Mouse (Mus musculus): ENCODE results near the gene Hsd17b7.
"Not testable (repeated sequence)": the region's sequence is repeated elsewhere in the genome, so short reads cannot be mapped to it uniquely, and the experiment has no call there.

The Hsd17b7 gene

DNA sequence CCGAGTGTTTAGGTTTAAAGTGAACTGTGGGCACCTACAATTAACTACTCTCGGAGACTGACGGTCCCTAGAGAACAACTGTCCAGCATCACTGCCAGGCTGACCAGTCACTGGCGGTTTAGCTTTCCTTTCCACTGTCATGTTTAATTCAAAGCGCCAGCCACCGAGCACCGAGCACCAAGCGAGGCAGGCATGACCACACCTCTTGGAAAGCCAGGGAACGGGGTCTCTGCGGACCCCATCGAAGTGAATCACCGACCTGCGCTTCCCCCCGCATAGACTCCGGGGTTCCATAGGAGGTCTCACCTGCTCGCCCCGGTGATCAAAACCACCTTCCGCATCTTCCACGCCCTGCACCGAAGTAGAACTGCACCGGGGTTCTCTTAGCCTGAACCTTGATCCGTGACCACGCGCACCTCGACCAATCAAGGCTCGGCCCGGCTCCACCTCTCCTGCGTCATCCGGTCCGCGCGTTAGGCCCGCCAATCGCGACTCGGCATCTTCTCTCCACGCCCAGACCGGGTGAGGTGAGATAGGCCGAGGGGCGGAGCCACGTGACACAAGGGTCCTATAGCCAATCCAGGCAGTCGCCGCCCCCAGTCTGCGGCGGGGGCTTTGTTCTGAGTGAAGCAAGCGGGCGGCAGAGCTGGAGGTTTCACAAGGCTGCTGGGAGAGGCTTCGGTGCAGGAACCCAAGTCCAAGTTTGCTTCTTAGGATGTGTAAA, at the start of gene Hsd17b7:
Hsd17b7 (minus strand) TSS at position 450 of the 724 bp plus-strand sequence.
- in situ Hi-C loops (cut with MboI, MseI), result loop anchor here (25.0 kb wide), 1 partner anchor 1918 kb away; the partner anchor contains the start of gene Gm10521

DNA sequence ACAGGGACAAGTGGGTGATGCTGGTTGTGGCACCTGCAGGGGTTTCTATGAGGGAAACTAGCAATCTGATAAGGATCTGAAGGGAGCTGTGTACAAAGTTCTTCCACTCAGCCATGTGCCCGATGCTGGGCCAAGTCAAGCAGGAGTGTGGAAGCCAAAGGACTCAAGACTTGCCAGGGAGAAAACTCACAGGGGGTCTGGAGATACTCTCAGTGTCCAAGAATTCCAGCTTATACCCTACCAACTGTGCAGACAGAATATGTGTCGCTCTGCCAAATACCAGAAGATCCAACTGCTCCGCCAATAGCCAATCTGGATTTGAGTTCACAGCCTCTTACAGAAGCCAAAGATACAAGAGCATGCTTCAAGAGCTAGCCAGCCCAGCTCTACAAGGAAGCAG, 45.7 kb upstream of the Hsd17b7 start:
- in situ Hi-C loops (cut with MboI, MseI), result no loop called here

DNA sequence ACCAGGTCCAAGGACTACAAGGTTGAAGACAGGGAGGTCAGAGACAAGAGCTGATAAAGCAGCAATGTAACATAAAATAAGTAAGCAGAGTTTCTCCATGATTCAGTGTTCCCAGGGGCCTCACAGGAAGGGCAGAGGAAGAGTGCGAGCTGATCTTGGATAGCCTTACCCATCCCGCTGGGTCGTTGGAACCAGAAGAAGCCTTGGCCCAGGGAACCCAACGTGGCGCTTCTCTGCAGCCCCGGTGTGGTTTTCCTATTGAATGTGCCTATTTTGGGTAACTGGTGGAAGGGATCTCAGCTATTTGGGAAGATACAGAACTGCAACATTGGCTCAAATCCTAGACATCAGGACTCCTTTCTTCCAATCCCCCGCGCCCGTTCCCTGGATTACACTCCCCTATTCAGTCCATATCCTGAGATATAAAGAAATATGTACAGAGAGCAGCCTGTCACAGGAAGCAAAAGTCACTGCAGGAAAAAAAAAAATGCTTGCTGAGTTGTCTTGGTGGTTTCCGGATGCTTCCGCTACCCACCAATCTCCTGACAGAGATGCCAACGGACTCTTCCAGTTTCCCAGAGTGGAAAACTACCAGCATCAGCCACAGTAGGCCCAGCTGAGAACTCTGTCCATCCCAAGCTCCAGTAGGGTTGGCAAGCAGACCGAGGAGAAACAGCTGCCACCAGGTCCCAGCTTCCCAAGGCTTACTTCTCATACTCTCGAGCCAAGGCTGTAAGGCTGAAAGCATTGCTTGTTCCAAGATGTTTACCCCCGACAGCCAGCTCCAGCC, 41.9 kb upstream of the Hsd17b7 start:
- in situ Hi-C loops (cut with MboI, MseI), result no loop called here

DNA sequence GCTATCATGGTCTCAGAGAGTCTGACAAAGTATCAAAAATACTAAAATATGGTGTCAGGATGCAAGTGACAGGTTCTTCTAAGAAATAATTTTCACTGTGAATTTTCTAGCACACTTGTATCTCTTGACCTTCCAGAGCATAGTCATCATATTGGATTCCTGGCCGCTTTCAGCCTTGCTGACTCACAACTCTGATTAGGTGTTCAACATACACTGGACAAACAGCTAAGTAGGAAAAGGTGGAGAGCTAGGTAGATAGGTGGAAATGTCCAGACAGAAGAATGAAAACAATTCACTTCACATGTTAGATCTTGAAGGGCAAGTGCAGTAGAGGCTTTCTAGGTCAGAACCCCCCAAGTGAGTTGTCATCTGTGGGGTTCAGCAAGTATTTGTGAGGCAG, 40.3 kb upstream of the Hsd17b7 start:
- in situ Hi-C loops (cut with MboI, MseI), result no loop called here

DNA sequence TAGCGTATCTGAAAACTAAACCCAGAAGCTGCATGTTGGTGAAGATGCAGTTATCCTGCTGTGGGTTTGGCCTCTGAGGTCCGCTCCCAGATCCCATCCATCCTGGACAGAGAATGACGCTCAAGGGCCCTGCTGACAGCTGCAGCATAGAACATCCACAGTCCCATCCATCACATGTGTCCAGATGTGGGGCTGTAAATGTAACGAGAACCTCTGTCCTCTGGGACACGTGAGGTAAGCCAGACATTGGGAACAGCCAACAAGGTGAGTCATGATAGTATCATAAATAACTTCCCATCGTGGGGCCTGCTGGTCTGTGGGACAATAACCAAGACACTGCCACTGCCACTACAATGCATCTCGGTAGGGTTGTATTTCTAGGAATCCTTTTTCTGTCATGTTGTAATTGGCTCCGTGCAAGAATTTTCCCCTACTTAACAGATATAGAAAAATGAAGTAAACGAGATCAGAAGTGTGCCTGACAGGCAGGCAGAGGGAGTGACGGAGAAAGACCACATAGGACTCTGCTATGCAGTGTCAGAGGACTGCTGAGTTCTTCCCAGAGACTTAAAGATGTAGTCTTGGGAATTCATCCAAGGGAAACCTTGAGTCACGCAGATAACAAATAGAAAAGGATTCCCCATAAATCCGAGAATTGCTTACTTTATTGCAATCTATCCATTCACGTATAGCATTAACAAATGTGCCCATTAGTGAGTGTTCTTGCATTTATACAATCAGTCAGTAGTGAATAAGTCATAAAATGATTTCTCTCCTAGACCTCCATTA, 39.6 kb upstream of the Hsd17b7 start:
- in situ Hi-C loops (cut with MboI, MseI), result no loop called here

DNA sequence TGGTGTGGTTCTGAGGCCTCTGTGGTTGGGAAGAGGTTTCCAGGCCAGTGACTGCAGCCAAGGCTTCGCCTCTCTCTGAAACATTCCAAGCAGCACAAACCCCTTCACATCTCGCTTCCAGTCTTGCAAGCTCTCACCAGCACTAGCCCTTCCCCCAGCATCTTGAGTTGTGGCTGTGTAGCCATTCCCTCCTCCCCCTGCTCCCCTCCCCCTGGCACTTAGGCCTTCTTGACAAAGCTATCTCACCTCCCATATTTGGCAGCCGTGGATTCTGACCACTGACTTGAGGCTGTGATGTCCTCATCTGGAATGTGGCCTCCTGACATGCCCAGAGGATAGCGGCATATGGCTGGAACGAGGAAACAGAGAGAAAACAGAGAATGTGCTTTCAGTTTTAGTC, 37.5 kb upstream of the Hsd17b7 start:
- in situ Hi-C loops (cut with MboI, MseI), result no loop called here

DNA sequence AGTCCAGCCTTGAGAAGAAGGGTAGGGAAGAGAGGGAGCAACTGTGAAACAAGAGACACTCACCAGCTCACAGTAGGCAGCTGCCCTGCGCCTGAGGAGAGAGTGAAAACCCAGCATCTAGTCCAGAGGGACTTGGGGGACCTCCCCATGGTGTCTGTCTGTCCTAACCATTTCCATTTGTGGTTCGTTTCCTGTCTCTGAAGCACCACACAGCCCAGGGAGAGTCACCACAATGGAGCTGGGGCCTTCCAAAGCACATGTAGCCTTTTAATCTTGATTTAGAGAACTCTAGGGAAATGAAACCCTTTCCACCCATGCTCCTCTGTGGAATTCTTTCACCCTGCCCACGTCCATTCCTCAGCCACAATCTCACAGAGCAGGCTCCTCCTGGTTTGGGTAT, 36.3 kb upstream of the Hsd17b7 start:
- in situ Hi-C loops (cut with MboI, MseI), result no loop called here

DNA sequence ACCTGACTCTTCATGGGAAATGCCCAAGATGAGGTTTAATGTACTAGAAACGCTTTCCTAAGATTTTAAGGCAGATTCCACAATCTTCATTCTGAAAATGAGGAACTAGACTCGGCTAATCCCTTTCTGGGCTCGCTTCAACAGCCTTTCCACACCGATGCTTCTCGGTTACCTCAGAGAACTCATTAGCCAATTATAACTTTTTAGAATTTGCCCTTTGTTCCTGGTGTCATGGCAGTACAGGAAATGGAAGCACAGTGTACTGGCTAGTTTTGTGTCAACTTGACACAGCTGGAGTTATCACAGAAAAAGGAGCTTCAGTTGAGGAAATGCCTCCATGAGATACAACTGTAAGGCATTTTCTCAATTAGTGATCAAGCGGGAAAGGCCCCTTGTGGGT, 24.9 kb upstream of the Hsd17b7 start:
- in situ Hi-C loops (cut with MboI, MseI), result not testable (repeated sequence)

DNA sequence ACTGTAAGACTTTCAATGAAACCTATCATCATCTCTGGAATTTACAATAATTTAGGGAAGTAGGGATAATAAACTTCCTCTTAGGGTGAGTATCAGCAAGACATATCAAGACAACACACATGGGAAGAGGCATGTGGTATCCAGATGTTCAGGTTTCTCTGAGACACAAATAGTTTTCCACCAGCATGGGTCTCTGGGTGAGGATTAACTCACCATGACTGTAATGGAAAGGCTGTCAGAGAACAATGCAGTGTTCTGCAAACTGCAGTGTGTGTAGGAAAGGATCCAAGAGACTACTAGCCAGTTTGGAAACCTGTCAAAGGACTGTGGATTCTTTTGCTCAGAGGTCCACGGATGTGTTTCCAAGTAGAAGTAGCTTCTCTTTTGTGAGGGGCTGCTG, 17.1 kb upstream of the Hsd17b7 start:
- in situ Hi-C loops (cut with MboI, MseI), result no loop called here

DNA sequence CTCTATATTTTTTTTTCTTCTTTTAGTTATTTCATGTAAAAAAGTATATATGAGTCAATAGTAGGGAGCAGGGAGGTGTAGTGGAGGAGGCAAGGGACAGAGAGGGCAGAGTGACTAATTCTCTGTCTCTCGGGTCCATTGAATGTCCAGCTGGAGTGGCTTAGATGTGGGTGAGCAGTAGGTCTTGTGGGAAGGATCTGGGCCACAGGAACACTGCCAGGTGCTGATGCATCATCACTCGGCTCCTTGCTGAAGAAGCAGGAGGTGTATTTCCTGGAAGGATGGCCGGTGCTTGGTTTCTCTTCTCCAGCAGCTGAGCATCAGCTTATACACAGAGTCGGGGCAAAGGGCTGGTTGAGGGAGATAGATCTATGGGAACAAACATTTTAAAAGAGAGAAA, 8.6 kb upstream of the Hsd17b7 start:
- in situ Hi-C loops (cut with MboI, MseI), result loop anchor here (10.0 kb wide), 1 partner anchor 187 kb away; no protein-coding TSS in a partner anchor

DNA sequence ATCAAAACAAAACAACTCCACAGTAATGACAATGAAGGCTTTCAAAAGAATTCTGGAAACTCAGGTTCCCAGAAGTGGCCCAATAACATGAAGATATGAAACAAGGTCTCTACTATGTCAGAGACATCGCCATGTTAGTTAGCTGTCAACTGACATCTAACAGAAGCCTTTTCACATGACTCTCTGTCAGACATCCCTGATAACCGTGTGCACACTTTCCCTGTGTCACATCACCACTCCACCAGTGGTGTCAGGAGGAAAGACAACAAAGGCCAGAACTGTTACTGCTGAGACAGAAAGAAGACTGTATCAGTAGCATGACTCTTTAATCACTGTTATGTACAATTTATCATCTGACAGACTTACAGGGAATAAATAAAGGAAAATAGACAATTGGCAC, 3.0 kb upstream of the Hsd17b7 start:
- in situ Hi-C loops (cut with MboI, MseI), result loop anchor here (10.0 to 25.0 kb wide), 2 partner anchors 193 to 1915 kb away; partner anchors contain the start of gene Gm10521

DNA sequence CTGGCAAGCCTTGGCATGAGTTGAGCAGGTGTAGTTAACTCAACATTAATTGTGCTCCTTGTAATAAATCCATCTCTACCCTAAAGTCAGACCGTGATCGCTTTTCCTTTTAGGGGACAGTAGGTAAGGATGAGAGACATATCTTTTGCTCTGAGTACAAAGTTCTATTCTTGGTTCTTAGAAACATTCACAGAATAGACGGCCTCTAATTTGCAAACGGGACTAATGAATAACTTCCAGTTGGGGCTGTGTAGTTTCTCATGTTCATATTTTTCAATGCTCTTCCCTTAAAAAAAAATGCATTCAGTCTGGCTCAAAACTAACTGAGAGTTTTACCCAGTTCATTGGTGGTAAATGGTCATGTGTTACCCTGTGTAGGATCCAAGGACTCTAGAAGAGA, 1.9 kb upstream of the Hsd17b7 start:
- in situ Hi-C loops (cut with MboI, MseI), result loop anchor here (10.0 to 25.0 kb wide), 2 partner anchors 194 to 1916 kb away; partner anchors contain the start of gene Gm10521

DNA sequence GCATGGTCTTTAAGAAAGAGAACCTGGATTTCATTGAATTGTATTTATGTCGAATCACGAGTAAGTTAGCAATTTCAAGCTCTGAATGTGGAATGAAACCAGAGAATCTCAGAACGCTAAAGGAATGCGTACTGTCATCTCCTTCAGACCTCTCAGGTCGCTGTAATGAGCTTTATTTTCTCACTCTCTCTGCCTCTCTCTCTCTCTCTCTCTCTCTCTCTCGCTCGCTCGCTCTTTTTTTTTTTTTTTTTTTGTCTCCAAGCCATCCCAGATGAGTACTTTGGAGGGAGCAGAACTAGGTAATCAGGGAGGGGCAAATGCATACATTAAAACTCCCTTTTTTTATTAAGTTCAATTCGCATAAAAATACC, 460 bp upstream of the Hsd17b7 start:
- in situ Hi-C loops (cut with MboI, MseI), result loop anchor here (25.0 kb wide), 1 partner anchor 1918 kb away; the partner anchor contains the start of gene Gm10521

DNA sequence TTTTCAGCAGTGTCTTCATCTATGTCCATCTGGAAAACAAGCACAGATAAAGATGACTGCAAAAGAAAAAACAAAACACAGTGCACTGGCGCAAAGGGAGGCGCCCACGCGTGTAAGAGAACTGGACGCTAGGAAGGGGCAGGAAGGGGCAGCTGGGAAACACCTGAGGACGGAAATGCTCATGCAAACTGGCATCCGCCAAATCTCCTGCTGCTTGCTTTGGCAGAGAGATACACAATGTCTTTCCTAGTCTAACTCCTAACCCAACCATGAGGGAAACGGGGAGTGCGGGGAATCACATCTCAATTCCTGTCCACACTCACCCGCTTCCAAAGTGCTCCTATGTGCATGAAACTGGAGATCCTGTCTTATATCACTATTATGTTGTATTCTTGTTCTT, 15.9 kb downstream of the Hsd17b7 start:
- in situ Hi-C loops (cut with MboI, MseI), result loop anchor here (25.0 kb wide), 1 partner anchor 1934 kb away; the partner anchor contains the start of gene Gm10521

DNA sequence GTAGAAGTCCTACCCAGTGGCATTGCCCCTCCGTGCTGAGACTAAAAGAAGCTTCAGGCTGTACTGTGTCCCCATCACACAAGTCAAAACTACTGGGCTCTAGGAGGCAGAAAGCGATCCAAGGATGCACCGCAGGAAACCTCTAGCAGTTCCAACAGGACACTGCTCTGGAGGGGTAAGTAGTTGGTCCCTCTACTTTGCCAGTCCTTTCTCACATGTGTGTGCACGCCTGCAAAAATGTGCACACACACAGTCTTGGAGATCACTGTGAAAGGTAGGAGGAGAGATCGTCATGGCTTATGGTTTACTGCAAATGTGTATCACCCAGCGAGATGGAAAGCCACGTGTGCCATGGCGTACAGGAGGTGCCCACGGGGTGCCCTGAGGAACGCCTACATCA, 16.4 kb downstream of the Hsd17b7 start:
- in situ Hi-C loops (cut with MboI, MseI), result loop anchor here (25.0 kb wide), 1 partner anchor 1935 kb away; the partner anchor contains the start of gene Gm10521

DNA sequence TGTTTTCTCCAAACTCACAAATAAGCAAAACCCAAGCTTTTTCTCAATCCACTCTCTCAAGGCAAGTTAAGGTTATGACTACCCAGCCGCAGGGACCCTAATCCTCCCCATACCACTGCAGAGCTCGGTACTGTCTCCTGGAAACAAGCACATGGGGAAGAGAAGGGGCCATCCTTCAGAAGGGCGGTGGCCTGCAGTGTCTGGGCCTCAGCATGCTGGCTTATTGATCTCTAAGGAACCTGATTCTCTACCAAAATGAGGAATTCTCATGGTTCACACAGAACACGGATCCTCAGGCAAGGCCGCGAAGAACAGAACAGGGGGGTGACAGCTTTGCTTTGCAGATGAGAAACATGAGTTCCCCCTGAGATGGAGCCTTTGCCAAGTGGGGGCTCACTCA, 17.5 kb downstream of the Hsd17b7 start:
- in situ Hi-C loops (cut with MboI, MseI), result loop anchor here (25.0 kb wide), 1 partner anchor 1936 kb away; the partner anchor contains the start of gene Gm10521

DNA sequence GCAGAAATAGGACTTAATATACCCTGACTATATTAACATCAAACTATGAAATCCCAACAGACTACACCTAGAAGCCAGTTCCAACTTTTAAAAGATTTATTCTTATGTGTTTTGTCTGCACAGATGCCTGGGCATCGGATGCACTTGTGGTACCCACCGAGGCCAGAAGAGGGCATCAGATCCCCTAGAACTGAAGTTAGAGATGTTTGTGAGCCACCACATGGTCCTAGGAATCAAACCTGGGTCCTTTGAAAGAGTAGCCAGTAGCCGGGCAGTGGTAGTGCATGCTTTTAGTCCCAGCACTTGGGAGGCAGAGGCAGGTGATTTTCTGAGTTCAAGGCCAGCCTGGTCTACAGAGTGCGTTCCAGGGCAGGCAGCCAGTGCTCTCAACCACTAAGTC, 18.4 kb downstream of the Hsd17b7 start:
- in situ Hi-C loops (cut with MboI, MseI), result loop anchor here (25.0 kb wide), 1 partner anchor 1937 kb away; the partner anchor contains the start of gene Gm10521

DNA sequence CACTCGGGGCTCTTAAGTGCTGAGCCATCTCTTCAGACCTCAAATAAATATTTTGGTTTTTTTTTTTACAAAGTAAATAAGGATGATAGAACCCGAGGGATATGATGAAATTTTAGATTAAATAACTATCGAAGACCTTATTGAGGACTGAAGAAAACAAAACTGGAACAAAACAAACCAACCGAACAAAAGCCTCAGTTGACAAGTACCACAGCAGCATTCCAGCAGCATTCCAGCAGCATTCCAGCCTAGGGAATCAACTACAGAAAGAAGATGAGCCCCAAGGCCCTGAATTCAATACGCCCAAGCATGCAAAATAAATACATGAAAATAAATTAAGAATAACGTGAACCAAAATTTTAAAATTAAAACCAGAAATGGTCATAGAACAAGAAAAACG, 19.1 kb downstream of the Hsd17b7 start:
- in situ Hi-C loops (cut with MboI, MseI), result loop anchor here (5.0 to 25.0 kb wide), 2 partner anchors 187 to 1937 kb away; partner anchors contain the start of gene Gm10521

DNA sequence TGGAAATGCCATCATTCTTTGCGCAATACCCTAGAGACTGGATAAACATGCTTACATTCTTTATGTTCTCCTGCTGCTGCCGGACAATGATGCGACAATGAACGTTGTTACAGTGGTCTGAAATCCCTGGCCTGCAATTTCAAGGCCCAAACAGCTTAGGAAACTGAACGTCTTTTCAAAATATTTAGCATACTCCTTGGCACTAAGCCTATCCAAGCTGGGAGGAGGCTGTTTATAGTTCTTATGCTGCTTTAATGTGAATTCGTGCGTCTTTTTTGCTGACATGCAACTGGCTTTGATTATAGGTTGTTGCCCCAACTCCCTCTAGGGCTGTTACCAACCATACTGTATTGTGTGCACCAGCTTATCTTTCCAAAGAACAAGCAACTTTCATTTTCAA, 20.2 kb downstream of the Hsd17b7 start:
- in situ Hi-C loops (cut with MboI, MseI), result loop anchor here (5.0 kb wide), 1 partner anchor 188 kb away; no protein-coding TSS in a partner anchor

DNA sequence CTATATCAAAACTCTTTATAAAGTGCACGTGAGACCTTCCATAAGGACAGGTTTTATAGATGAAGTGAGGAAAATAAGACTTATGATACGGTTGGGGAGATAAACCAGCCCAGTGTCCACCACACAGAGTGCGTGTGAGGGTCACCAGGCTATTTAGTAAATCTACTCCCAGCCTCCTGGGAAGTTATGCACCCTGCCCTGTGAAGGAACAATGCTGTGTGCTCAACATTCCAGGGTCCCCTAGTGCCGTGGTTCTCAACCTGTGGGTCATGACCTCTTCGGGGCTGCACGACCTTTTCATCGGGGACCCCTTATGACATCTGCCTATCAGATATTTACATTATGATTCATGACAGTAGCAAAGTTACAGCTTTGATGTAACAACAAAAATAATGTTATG, 20.8 kb downstream of the Hsd17b7 start:
- in situ Hi-C loops (cut with MboI, MseI), result loop anchor here (5.0 kb wide), 1 partner anchor 189 kb away; no protein-coding TSS in a partner anchor

DNA sequence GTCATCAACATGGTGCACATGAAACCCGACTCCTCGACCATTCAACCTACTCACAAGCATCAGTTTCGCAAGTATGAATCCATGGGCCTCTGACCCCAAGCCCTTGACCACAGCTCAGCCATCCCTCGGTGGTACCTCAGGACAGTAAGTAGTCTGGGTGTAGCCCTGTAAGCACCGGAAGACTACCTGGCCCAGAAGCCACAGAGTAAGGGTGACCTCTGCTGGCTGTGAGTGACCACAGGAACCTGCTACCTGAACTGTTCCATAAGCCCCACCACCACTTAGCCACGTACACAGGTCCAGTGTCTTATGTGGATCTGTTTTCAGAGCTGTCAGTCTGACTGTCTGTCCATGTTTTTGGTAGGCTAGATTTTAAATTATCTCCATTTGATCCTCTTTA, 21.4 kb downstream of the Hsd17b7 start:
- in situ Hi-C loops (cut with MboI, MseI), result loop anchor here (5.0 kb wide), 1 partner anchor 190 kb away; no protein-coding TSS in a partner anchor

Data from T-helper 2 cell (primary cell).